Mouse (Mus musculus) thymus, adult 2 months (tissue): ENCODE results near the gene Spaca7.

ENCODE experiments used
- CTCF ChIP-seq: fragments of 200-500 bp; IDR thresholded peaks from 2 replicates; pipeline ENCODE4 v1.5.1; 2012; ENCODE audit warnings: mild to moderate bottlenecking, control low read depth, low read length, moderate library complexity, borderline replicate concordance; ENCODE audit not compliant: control insufficient read depth, poor library complexity, insufficient read depth; ENCODE audit errors: extremely low read depth
- POLR2A ChIP-seq: fragments of 200-500 bp; IDR thresholded peaks from 2 replicates; pipeline ENCODE4 v1.6.1; 2012; ENCODE audit warnings: mild to moderate bottlenecking, low read length, control low read depth, moderate library complexity; ENCODE audit not compliant: control insufficient read depth, poor library complexity, insufficient read depth; ENCODE audit errors: extremely low read depth

GRCm38 (mm10) chr8:12561403-12561960, 11.3 kb upstream of the Spaca7 start:
- TF ChIP-seq CTCF = no peak
- TF ChIP-seq POLR2A = no peak
